Mouse (Mus musculus) heart, embryonic 11.5 days (tissue): ENCODE measurements around the gene Mob1a. TPM values are rescaled to one million over a fixed set of nuclear protein-coding genes. Genes with fewer than 3 reads are reported as not detected.

Experiments used
- ATAC-seq: fragments of 200-750 bp; cut with Nextera tagmentation; replicated peaks from 2 replicates; pipeline ENCODE4 v1.8.0; 2017; ENCODE audit warnings: moderate library complexity; ENCODE audit not compliant: insufficient number of reproducible peaks, low FRiP score, low TSS enrichment
- H3K27ac ChIP-seq: fragments of 300-500 bp; sonication (generic); 2 replicates; pipeline ENCODE4 v1.5.1; 2014; ENCODE audit warnings: mild to moderate bottlenecking, low read depth, low read length
- H3K27me3 ChIP-seq: fragments of 300-500 bp; sonication (generic); 2 replicates; pipeline ENCODE4 v1.6.1; 2014; ENCODE audit warnings: mild to moderate bottlenecking, low read length, mixed read lengths; ENCODE audit not compliant: control insufficient read depth, insufficient read depth
- H3K36me3 ChIP-seq: fragments of 300-500 bp; sonication (generic); 2 replicates; pipeline ENCODE4 v1.6.1; 2014; ENCODE audit warnings: mild to moderate bottlenecking, low read length, moderate library complexity, mixed read lengths; ENCODE audit not compliant: control insufficient read depth, insufficient read depth
- H3K4me1 ChIP-seq: fragments of 300-500 bp; sonication (generic); 2 replicates; pipeline ENCODE4 v1.6.1; 2014; ENCODE audit warnings: low read length; ENCODE audit not compliant: control insufficient read depth, insufficient read depth
- H3K4me2 ChIP-seq: fragments of 300-500 bp; sonication (generic); 2 replicates; pipeline ENCODE4 v1.6.1; 2014; ENCODE audit warnings: mild to moderate bottlenecking, moderate library complexity
- H3K4me3 ChIP-seq: fragments of 300-500 bp; sonication (generic); 2 replicates; pipeline ENCODE4 v1.5.1; 2014; ENCODE audit warnings: low read depth, low read length
- H3K9ac ChIP-seq: fragments of 300-500 bp; sonication (generic); 2 replicates; pipeline ENCODE4 v1.6.1; 2014; ENCODE audit warnings: mild to moderate bottlenecking, low read depth, low read length, moderate library complexity
- H3K9me3 ChIP-seq: fragments of 300-500 bp; sonication (generic); replicated peaks from 2 replicates; pipeline ENCODE4 v1.6.1; 2016; ENCODE audit warnings: low read length; ENCODE audit not compliant: control insufficient read depth
- WGBS: fragments of 180-500 bp; shearing (Covaris S2); extraction: QIAGEN DNeasy Blood & Tissue Kit; methylation state at CpG from one replicate; pipeline ENCODE4 v1.1.7; 2014; ENCODE audit not compliant: insufficient replicate concordance; 5-methylcytosine and 5-hydroxymethylcytosine counted together
- polyA plus RNA-seq: library from polyadenylated mRNA; unstranded; fragments of >200 nt; fragmentation: Nextera tagmentation; extraction: Ambion mirVana; gene quantifications from 2 replicates; pipeline ENCODE4 v1.2.1, GENCODE M21; 2014

The Mob1a gene
- polyA plus RNA-seq, 1 experiment from 2014 or later = 42.2 TPM

DNA sequence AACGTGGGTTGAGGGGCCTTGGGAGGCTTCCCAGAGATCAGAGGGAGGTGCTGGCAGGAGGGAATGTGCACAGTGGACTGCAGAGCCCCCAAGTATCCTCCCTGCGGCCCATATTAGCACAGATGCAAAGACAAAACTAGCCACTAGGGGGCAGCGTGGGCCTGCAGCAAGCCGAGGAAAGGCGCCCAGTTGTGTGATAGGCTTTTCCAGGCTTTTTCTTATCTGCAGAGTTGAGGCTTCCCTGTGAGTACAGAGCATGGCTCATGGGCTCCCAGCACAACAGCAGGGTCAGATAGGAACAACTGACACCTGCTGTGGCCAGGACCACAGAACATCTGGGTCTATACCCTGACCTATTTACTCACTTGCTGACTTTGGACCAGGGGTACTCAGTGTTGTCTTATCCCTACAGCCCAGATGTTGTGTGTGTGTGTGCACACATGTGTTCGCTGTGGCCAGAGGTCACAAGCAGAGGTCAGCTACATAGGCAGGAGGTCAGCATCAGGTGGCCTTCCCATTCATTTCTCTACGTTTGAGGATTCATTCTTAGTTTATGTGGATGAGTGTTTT, 30.8 kb downstream of the Mob1a start:
- WGBS = 22% methylated on average over 7 of the region's 7 CpGs
- no peaks in the 10 kb centered on the region for H3K9me3 ChIP-seq
- no peak overlapping the region for H3K4me2 ChIP-seq
- H3K27ac ChIP-seq = no peak overlapping the region
- no peak overlapping the region for H3K4me3 ChIP-seq
- no peaks in the 10 kb centered on the region for H3K27me3 ChIP-seq
- peak; percentile 31 for ATAC-seq
- peaks cover 6% of the 10 kb centered on the region; the same call in 1 of the 2 replicates for H3K4me1 ChIP-seq
- no peak overlapping the region for H3K9ac ChIP-seq
- H3K36me3 ChIP-seq = peaks cover 17% of the 10 kb centered on the region

- no peak for ATAC-seq
- Histone ChIP-seq H3K9ac (no peak overlapping the region), H3K9me3 (no peaks in the 10 kb centered on the region), H3K4me2 (no peak overlapping the region), H3K4me1 (peaks cover 6% of the 10 kb centered on the region; the same call in 1 of the 2 replicates), H3K27ac (no peak overlapping the region), H3K36me3 (peaks cover 14% of the 10 kb centered on the region), H3K4me3 (no peak overlapping the region), H3K27me3 (no peaks in the 10 kb centered on the region)
- 92% methylated on average over 10 of the region's 10 CpGs for WGBS
Observed at GRCm38 (mm10) chr6:83357436-83357835, 31.6 kb downstream of the Mob1a start.

- no peak for ATAC-seq
Observed at GRCm38 (mm10) chr6:83361523-83362248, 35.9 kb downstream of the Mob1a start.

GRCm38 (mm10) chr6:83363075-83363474, 37.3 kb downstream of the Mob1a start:
- Histone ChIP-seq H3K27ac (no peak overlapping the region), H3K4me1 (no peaks in the 10 kb centered on the region), H3K36me3 (peaks cover 13% of the 10 kb centered on the region), H3K9ac (no peak overlapping the region), H3K27me3 (no peaks in the 10 kb centered on the region), H3K4me3 (no peak overlapping the region), H3K9me3 (no peaks in the 10 kb centered on the region), H3K4me2 (no peak overlapping the region)
- 87% methylated on average over 12 of the region's 12 CpGs for WGBS
- ATAC-seq = no peak

More at GRCm38 (mm10) chr6:83361523-83362248, 35.9 kb downstream of the Mob1a start:
- Histone ChIP-seq H3K36me3 (peaks cover 6% of the 10 kb centered on the region), H3K27ac (no peak overlapping the region), H3K4me2 (no peak overlapping the region), H3K27me3 (no peaks in the 10 kb centered on the region), H3K4me3 (no peak overlapping the region), H3K9ac (no peak overlapping the region), H3K4me1 (peaks cover 2% of the 10 kb centered on the region; the same call in 1 of the 2 replicates), H3K9me3 (no peaks in the 10 kb centered on the region)
- WGBS = 71% methylated on average over 11 of the region's 11 CpGs

DNA sequence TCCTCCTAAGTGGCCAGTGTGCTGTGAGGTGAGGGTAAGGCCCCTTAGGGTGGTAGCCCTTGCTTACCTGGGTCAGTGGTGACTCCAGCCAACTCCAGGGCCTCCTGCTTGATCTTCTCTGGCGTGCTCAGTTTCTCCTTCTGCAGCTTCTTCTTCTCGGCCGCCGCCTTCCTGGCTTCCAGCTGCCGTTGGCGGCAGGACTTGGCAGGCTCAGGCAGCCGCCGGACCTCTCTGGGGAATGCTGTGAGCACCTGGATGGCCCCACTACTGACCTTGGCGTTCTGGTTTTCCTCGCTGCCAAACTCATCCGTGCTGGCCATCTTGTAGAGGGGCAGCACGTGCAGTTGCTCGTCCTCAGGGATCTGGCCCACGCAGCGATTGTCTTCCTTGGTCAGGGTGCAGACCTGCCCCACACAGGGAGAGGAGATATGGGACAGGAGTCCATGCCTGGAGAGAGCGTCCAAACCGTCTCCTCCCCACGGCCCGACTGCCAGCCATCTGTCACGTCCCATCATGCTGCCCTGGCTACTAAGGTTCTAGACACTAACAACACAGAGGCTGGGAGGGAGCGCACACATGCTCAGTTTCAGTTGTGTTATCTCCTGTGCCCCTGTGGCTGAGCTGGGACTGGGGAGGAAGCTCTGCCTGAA, 44.6 kb downstream of the Mob1a start:
- Histone ChIP-seq H3K27ac (no peak overlapping the region), H3K27me3 (no peaks in the 10 kb centered on the region), H3K36me3 (peaks cover 63% of the 10 kb centered on the region), H3K4me3 (no peak overlapping the region), H3K9ac (no peak overlapping the region), H3K4me2 (no peak overlapping the region), H3K9me3 (no peaks in the 10 kb centered on the region), H3K4me1 (no peaks in the 10 kb centered on the region)
- no peak for ATAC-seq
- 89% methylated on average over 21 of the region's 21 CpGs for WGBS

GRCm38 (mm10) chr6:83371350-83371749, 45.5 kb downstream of the Mob1a start:
- Histone ChIP-seq H3K9ac (no peak overlapping the region), H3K4me3 (no peak overlapping the region), H3K4me2 (no peak overlapping the region), H3K9me3 (no peaks in the 10 kb centered on the region), H3K4me1 (no peaks in the 10 kb centered on the region), H3K36me3 (peaks cover 68% of the 10 kb centered on the region), H3K27ac (no peak overlapping the region), H3K27me3 (no peaks in the 10 kb centered on the region)
- WGBS = 84% methylated on average over 3 of the region's 3 CpGs
- ATAC-seq = no peak

- 77% methylated on average over 9 of the region's 9 CpGs for WGBS
- no peak overlapping the region for H3K4me3 ChIP-seq
- peaks cover 63% of the 10 kb centered on the region for H3K36me3 ChIP-seq
- no peak for ATAC-seq
- no peak overlapping the region for H3K4me2 ChIP-seq
- no peak overlapping the region for H3K9ac ChIP-seq
- H3K27ac ChIP-seq = no peak overlapping the region
- no peaks in the 10 kb centered on the region for H3K9me3 ChIP-seq
- no peaks in the 10 kb centered on the region for H3K27me3 ChIP-seq
- no peaks in the 10 kb centered on the region for H3K4me1 ChIP-seq
Observed at GRCm38 (mm10) chr6:83373704-83374300, 48.0 kb downstream of the Mob1a start.

DNA sequence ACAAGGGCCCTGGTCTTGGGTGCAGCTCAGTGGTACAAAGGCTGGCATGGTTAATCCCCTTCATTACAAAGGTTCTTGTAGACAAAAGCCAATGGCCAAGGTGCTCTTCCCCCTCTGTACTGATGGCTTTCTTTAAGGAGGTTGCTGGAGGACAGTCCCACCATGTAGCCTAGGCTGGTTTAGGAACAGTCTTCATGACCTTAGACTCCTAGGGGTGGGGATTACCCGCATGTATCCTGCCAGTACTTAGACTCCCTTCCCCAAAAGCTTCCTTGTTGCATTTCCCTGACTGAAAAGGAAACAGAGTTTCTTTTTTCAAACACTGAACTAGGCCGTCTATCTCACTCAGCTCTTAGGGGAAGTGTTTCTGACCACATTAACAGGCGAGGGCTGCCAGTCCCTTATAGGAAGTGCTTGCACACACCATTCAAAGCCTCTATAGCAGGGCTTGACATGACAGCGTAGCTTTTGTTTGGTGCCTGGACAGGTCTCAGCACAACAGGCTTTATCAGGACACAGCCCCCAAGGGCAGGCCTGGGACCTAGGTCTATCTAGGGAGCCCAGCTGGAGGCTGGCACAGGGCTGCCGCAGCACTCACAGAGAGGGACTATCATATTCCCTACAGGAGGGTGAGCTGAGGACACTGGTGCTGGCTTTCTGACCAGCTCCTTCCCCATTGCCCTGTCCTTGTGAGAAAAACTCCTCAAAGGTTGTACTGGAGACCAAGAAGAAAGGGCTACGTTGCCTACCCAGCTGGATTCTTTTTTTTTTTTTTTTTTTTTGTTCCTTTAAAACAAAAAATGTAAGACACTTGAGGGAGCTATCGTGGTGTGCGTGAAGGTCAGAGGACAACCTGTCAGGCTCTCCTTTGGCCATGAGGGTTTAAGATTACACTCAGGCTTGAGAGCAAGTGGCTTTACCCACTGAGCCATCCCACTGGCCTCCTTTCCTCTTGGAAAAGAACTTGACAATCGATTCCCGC, 56.0 kb downstream of the Mob1a start:
- Histone ChIP-seq H3K27ac (peak overlapping the region; percentile 41; the same call in 1 of the 2 replicates), H3K4me3 (no peak overlapping the region), H3K27me3 (no peaks in the 10 kb centered on the region), H3K9ac (no peak overlapping the region), H3K4me2 (no peak overlapping the region), H3K36me3 (peaks cover 35% of the 10 kb centered on the region), H3K4me1 (no peaks in the 10 kb centered on the region; the same call in 1 of the 2 replicates), H3K9me3 (no peaks in the 10 kb centered on the region)
- ATAC-seq = peak; percentile 75
- 63% methylated on average over 10 of the region's 10 CpGs for WGBS
